Mouse (Mus musculus): ENCODE measurements around the gene Tceanc2.

GRCm38 (mm10) chr4:107213279-107214011 lies 34.5 kb upstream of the Tceanc2 start:
- TF ChIP-seq POLR2A (IDR thresholded peaks at IDR 0.05; ENCODE audit: borderline replicate concordance, extremely low read depth, insufficient read depth, insufficient read length, poor library complexity, severe bottlenecking) (no peak), CTCF (IDR thresholded peaks at IDR 0.05; ENCODE audit: borderline replicate concordance, extremely low read depth, insufficient read depth, insufficient read length) (no peak)

All from brain, embryonic 14.5 days (tissue).